12 mouse cellular contexts compared by ENCODE assay signal in genomic region chr11:62213384-62213989, GRCm38 (mm10). TPM values are rescaled to one million over a fixed set of nuclear protein-coding genes. Genes with fewer than 3 reads are reported as not detected.
DNase-seq lines count a peak whose midpoint lies in the region.
"Had no signal": no experiment of that assay in that cellular context is flagged by ENCODE, and none has a peak within 500 bp of the region (broad histone marks: within the 10 kb centered on the region; RNA-seq: fewer than 3 reads in every experiment).

No protein-coding gene starts in this region.

- peak; percentile 33 for DNase-seq in cerebellum, adult 11-12 months
- no peak for DNase-seq in cerebellum, adult 11 months
- DNase-seq in kidney, postnatal 36 days, result peak; percentile 14 to 30
- DNase-seq in kidney, adult 18-20 months, result no peak
- peak; percentile 48 for DNase-seq in cerebellum, adult 9-10 months
- peak; percentile 43 for DNase-seq in lung, postnatal 25 days (ENCODE audit: low spot score)
- no peak for DNase-seq in urinary bladder, postnatal 10 days (ENCODE audit: low spot score)
- no peak for DNase-seq in layer of hippocampus, postnatal 25 days (ENCODE audit: extremely low spot score in 1 of 2, low spot score in 1 of 2)
- DNase-seq: adrenal gland, postnatal 14 days; heart, adult 18-20 months; retina, postnatal 1 day; thymus, adult 18-20 months had no signal

RNA-seq across cellular contexts. Expression of gene Adora2b, which starts 35.3 kb away (rescaled TPM):
- total RNA-seq in layer of hippocampus, postnatal 25 days (2021), result 1 to 10 TPM; 8.1 to 8.7 TPM

Comparison
In these comparisons a context has a peak if more than half of its experiments do, and no peak if none do; other contexts are left out.
1. DNase-seq: peak in cerebellum, adult 11-12 months (single experiment), kidney, postnatal 36 days (2 of 2), cerebellum, adult 9-10 months (single experiment) and lung, postnatal 25 days (single experiment); none in cerebellum, adult 11 months (single experiment), kidney, adult 18-20 months (single experiment), urinary bladder, postnatal 10 days (single experiment) and layer of hippocampus, postnatal 25 days (0 of 2).